Mouse (Mus musculus): ENCODE results near the gene Kif3a. TPM values are rescaled to one million over a fixed set of nuclear protein-coding genes. Genes with fewer than 3 reads are reported as not detected.

Gene Kif3a
- polyA plus RNA-seq (2015; fragmentation: Nextera tagmentation; extraction: Ambion mirVana) = 17.0 and 18.4 TPM in 2 replicates

DNA sequence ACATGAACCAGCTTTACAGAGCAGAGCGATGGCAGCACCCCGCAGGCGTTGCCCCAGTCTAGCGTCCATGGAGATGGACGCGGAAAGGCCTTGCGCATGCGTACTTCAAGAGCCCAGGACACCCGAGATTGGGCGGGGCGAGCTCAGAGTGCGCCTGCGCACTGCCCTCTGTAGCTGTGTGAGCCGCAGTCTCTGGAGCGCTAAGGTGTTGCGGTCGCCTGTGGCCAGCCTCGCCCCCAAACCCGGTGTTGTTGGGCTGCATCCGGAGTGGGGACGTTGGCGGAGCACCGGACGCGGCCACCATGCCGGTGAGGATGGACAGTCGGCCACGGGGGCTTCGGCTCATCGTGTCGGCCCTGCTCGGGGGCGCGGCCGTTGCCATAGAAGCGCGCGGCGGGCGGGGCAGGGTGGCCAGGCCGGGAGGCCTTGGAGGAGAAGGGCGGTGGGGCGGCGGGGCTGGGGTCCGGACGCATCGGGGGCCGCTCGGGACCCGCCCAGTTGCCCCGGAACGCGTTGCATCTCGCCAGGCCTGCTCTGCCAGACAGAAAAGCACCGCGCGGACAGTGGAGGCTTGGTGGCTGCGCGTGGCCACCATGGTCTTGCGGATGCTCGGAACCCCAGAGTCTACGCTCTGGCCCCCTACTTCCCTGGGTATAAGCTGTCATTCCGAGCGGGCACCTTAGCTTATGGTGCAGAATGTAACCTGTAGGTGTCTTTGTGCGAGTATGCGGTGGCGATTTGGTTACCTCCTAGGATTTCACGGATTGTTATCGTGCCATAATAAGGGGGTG lies at the start of gene Kif3a:
Gene Kif3a (plus strand): TSS at position 156 of the 791 bp plus-strand sequence.
- peak; percentile 97 for ATAC-seq
- H3K4me3 ChIP-seq (ENCODE audit: low read depth, low read length) = peak within 1 kb of the TSS; percentile 94
- no peaks in the 10 kb centered on the region for H3K27me3 ChIP-seq (replicated peaks; ENCODE audit: control insufficient read depth, insufficient read depth, low read length)
- peak within 1 kb of the TSS; percentile 87 for H3K4me2 ChIP-seq (replicated peaks; ENCODE audit: low read depth)
- no peaks in the 10 kb centered on the region for H3K9me3 ChIP-seq (ENCODE audit: control insufficient read depth)
- H3K36me3 ChIP-seq (ENCODE audit: control insufficient read depth, insufficient read depth) = no peaks in the 10 kb centered on the region
- peak within 1 kb of the TSS; percentile 66 for H3K9ac ChIP-seq (ENCODE audit: low read depth, low read length)
- WGBS = under 1% methylated on average over 67 of the region's 69 CpGs
- TF ChIP-seq CTCF (IDR thresholded peaks at IDR 0.05; ENCODE audit: low read depth) = no peak
- H3K27ac ChIP-seq (ENCODE audit: low read depth, low read length) = no peak within 1 kb of the TSS
- no peaks in the 10 kb centered on the region; the same call in 1 of the 2 replicates for H3K4me1 ChIP-seq (replicated peaks; ENCODE audit: control insufficient read depth, insufficient read depth, low read length)

- no peak for TF ChIP-seq CTCF (IDR thresholded peaks at IDR 0.05; ENCODE audit: low read depth)
- no peak overlapping the region for H3K27ac ChIP-seq (ENCODE audit: low read depth, low read length)
- 52% methylated on average over 5 of the region's 5 CpGs for WGBS
- H3K9me3 ChIP-seq (ENCODE audit: control insufficient read depth) = no peaks in the 10 kb centered on the region
- peaks cover 9% of the 10 kb centered on the region for H3K4me1 ChIP-seq (replicated peaks; ENCODE audit: control insufficient read depth, insufficient read depth, low read length)
- no peaks in the 10 kb centered on the region for H3K27me3 ChIP-seq (replicated peaks; ENCODE audit: control insufficient read depth, insufficient read depth, low read length)
- no peaks in the 10 kb centered on the region for H3K36me3 ChIP-seq (ENCODE audit: control insufficient read depth, insufficient read depth)
- ATAC-seq = no peak
- H3K4me3 ChIP-seq (ENCODE audit: low read depth, low read length) = no peak overlapping the region
- H3K9ac ChIP-seq (ENCODE audit: low read depth, low read length) = no peak overlapping the region
- no peak overlapping the region for H3K4me2 ChIP-seq (replicated peaks; ENCODE audit: low read depth)
Measured at GRCm38 (mm10) chr11:53518759-53519158, 48.4 kb upstream of the Kif3a start.

- WGBS = 5% methylated on average over 76 of the region's 79 CpGs
- peak; percentile 69; the same call in 1 of the 2 replicates for ATAC-seq
- H3K4me1 ChIP-seq (replicated peaks; ENCODE audit: control insufficient read depth, insufficient read depth, low read length) = peaks cover 9% of the 10 kb centered on the region
- H3K4me3 ChIP-seq (ENCODE audit: low read depth, low read length) = peak within 1 kb of the TSS; percentile 64
- no peaks in the 10 kb centered on the region for H3K9me3 ChIP-seq (ENCODE audit: control insufficient read depth)
- peak within 1 kb of the TSS; percentile 64 for H3K27ac ChIP-seq (ENCODE audit: low read depth, low read length)
- peak within 1 kb of the TSS; percentile 89 for H3K4me2 ChIP-seq (replicated peaks; ENCODE audit: low read depth)
- no peaks in the 10 kb centered on the region for H3K36me3 ChIP-seq (ENCODE audit: control insufficient read depth, insufficient read depth)
- H3K9ac ChIP-seq (ENCODE audit: low read depth, low read length) = peak within 1 kb of the TSS; percentile 71
- H3K27me3 ChIP-seq (replicated peaks; ENCODE audit: control insufficient read depth, insufficient read depth, low read length) = no peaks in the 10 kb centered on the region
- TF ChIP-seq CTCF (IDR thresholded peaks at IDR 0.05; ENCODE audit: low read depth) = no peak
Measured at GRCm38 (mm10) chr11:53519207-53520121, 47.7 kb upstream of the Kif3a start, which contains the start of gene Sept8. Sept8 (plus strand) TSS chr11:53519257.

GRCm38 (mm10) chr11:53520122-53520978 lies 46.8 kb upstream of the Kif3a start:
- whole genome bisulfite sequencing = 2% methylated on average over 24 of the region's 24 CpGs
- no peaks in the 10 kb centered on the region for H3K9me3 ChIP-seq (ENCODE audit: control insufficient read depth)
- peak overlapping the region; percentile 71 for H3K9ac ChIP-seq (ENCODE audit: low read depth, low read length)
- peak overlapping the region; percentile 64 for H3K27ac ChIP-seq (ENCODE audit: low read depth, low read length)
- no peaks in the 10 kb centered on the region for H3K36me3 ChIP-seq (ENCODE audit: control insufficient read depth, insufficient read depth)
- no peak for TF ChIP-seq CTCF (IDR thresholded peaks at IDR 0.05; ENCODE audit: low read depth)
- peak overlapping the region; percentile 89 for H3K4me2 ChIP-seq (replicated peaks; ENCODE audit: low read depth)
- ATAC-seq = peak; percentile 28; the same call in 1 of the 2 replicates
- no peaks in the 10 kb centered on the region for H3K27me3 ChIP-seq (replicated peaks; ENCODE audit: control insufficient read depth, insufficient read depth, low read length)
- H3K4me1 ChIP-seq (replicated peaks; ENCODE audit: control insufficient read depth, insufficient read depth, low read length) = peaks cover 9% of the 10 kb centered on the region
- peak overlapping the region; percentile 64 for H3K4me3 ChIP-seq (ENCODE audit: low read depth, low read length)

DNA sequence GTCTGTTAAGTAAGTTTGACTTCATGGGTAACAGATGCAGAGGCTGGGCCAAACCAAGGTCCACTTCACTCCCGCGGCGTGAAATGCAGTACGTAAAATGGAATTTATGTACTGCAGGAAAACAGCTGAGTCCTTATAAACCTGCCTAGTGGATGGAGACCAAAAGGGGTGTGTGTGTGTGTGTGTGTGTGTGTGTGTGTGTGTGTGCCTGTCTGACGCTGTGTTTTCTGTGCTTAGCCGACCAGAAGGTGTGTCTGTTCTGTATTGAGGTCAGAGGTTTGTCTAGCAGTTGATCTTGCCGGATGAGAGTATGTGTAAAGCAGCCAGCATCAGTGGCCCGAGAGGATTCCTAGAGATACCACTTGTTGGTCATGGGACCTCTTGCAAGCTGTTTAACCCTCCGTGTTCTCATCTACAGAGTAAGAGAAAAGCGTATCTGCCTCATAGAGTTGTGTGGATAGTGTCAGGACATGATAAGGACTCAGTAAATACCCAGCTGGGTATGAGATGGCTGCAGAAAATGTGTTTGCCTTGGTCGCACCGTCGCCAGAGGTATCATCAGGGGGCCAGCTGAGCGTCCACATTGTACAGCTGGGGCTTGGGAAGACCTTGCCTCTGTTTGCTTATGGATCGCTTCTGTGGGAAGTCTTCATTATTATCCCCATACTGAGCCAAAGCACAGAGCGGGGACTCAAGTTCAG lies 45.9 kb upstream of the Kif3a start:
- no peaks in the 10 kb centered on the region for H3K36me3 ChIP-seq (ENCODE audit: control insufficient read depth, insufficient read depth)
- peak overlapping the region; percentile 89 for H3K4me2 ChIP-seq (replicated peaks; ENCODE audit: low read depth)
- H3K9ac ChIP-seq (ENCODE audit: low read depth, low read length) = no peak overlapping the region
- H3K27me3 ChIP-seq (replicated peaks; ENCODE audit: control insufficient read depth, insufficient read depth, low read length) = no peaks in the 10 kb centered on the region
- H3K27ac ChIP-seq (ENCODE audit: low read depth, low read length) = no peak overlapping the region
- ATAC-seq = 0 out of 2 replicates have a peak, but pooled peaks have one; percentile 18
- WGBS = 30% methylated on average over 16 of the region's 16 CpGs
- H3K9me3 ChIP-seq (ENCODE audit: control insufficient read depth) = no peaks in the 10 kb centered on the region
- peaks cover 9% of the 10 kb centered on the region for H3K4me1 ChIP-seq (replicated peaks; ENCODE audit: control insufficient read depth, insufficient read depth, low read length)
- no peak for TF ChIP-seq CTCF (IDR thresholded peaks at IDR 0.05; ENCODE audit: low read depth)
- H3K4me3 ChIP-seq (ENCODE audit: low read depth, low read length) = peak overlapping the region; percentile 64
